Mouse (Mus musculus) T-cell, adult 2 months (primary cell): Measurements from ENCODE around the gene Srcin1.

Source experiments
- DNase-seq: peaks from one replicate; pipeline ENCODE4 v3.0.0; 2022; ENCODE audit warnings: low spot score

Gene Srcin1

GRCm38 (mm10) chr11:97532950-97533582 is 42.9 kb downstream of the Srcin1 start:
- DNase-seq = peak; percentile 18

GRCm38 (mm10) chr11:97532354-97532753 is 43.6 kb downstream of the Srcin1 start:
- peak; percentile 22 for DNase-seq

GRCm38 (mm10) chr11:97531381-97532260 is 44.4 kb downstream of the Srcin1 start:
- DNase-seq = peak; percentile 86

GRCm38 (mm10) chr11:97530961-97531360 is 45.0 kb downstream of the Srcin1 start:
- no peak for DNase-seq

- no peak for DNase-seq
Measured at GRCm38 (mm10) chr11:97530069-97530468, 45.9 kb downstream of the Srcin1 start.

- DNase-seq = no peak
Measured at GRCm38 (mm10) chr11:97528282-97528808, 47.6 kb downstream of the Srcin1 start.

- DNase-seq = no peak
Measured at GRCm38 (mm10) chr11:97525313-97525712, 50.7 kb downstream of the Srcin1 start.

- DNase-seq = no peak
Measured at GRCm38 (mm10) chr11:97524306-97524705, 51.7 kb downstream of the Srcin1 start.

GRCm38 (mm10) chr11:97523827-97524261 is 52.1 kb downstream of the Srcin1 start:
- no peak for DNase-seq

- no peak for DNase-seq
Measured at GRCm38 (mm10) chr11:97523107-97523506, 52.9 kb downstream of the Srcin1 start.

- DNase-seq = no peak
Measured at GRCm38 (mm10) chr11:97521741-97522474, 54.1 kb downstream of the Srcin1 start.

- DNase-seq = no peak
Measured at GRCm38 (mm10) chr11:97520541-97520940, 55.4 kb downstream of the Srcin1 start.

GRCm38 (mm10) chr11:97513066-97513465 is 62.9 kb downstream of the Srcin1 start:
- no peak for DNase-seq

GRCm38 (mm10) chr11:97512511-97512910 is 63.5 kb downstream of the Srcin1 start:
- DNase-seq = no peak

- peak; percentile 43 for DNase-seq
Measured at GRCm38 (mm10) chr11:97511661-97512369, 64.2 kb downstream of the Srcin1 start.

GRCm38 (mm10) chr11:97510966-97511660 is 64.9 kb downstream of the Srcin1 start:
- DNase-seq = peak; percentile 25

GRCm38 (mm10) chr11:97509715-97510485 is 66.1 kb downstream of the Srcin1 start:
- DNase-seq = no peak

- peak; percentile 12 for DNase-seq
Measured at GRCm38 (mm10) chr11:97509058-97509457, 66.9 kb downstream of the Srcin1 start.

GRCm38 (mm10) chr11:97508198-97508597 is 67.8 kb downstream of the Srcin1 start:
- no peak for DNase-seq

GRCm38 (mm10) chr11:97506331-97506730 is 69.7 kb downstream of the Srcin1 start:
- DNase-seq = no peak
